Mouse (Mus musculus) E14TG2a.4 (cell line): ENCODE measurements around the gene Dnajb14.

Experiments
- H3K27me3 ChIP-seq: 2 replicates; pipeline ENCODE4 v1.6.1; 2014; ENCODE audit warnings: low read length, control low read depth; ENCODE audit not compliant: insufficient read depth
- H3K36me3 ChIP-seq: 2 replicates; pipeline ENCODE4 v1.6.1; 2014; ENCODE audit warnings: low read length, control low read depth; ENCODE audit not compliant: insufficient read depth
- H3K4me1 ChIP-seq: replicated peaks from 2 replicates; pipeline ENCODE4 v1.6.1; 2014; ENCODE audit warnings: low read depth, low read length, control low read depth
- H3K4me3 ChIP-seq: replicated peaks from 2 replicates; pipeline ENCODE4 v1.5.1; 2014; ENCODE audit warnings: mild to moderate bottlenecking, low read length
- H3K9me3 ChIP-seq: 2 replicates; pipeline ENCODE4 v1.6.1; 2014; ENCODE audit warnings: low read length, control low read depth
- CTCF ChIP-seq: conservative IDR thresholded peaks from 2 replicates; pipeline ENCODE4 v1.5.1; 2014; ENCODE audit warnings: low read length
- NANOG ChIP-seq: IDR thresholded peaks from 2 replicates; pipeline ENCODE4 v1.6.1; 2014; ENCODE audit warnings: borderline replicate concordance, low read length, mixed read lengths
- POU5F1 ChIP-seq: IDR thresholded peaks from 2 replicates; pipeline ENCODE4 v1.6.1; 2014; ENCODE audit warnings: low read length, borderline replicate concordance

The Dnajb14 gene

GRCm38 (mm10) chr3:137935570-137936525 lies 68.4 kb downstream of the Dnajb14 start:
- Histone ChIP-seq H3K4me3 (no peak overlapping the region), H3K4me1 (peaks cover 26% of the 10 kb centered on the region), H3K36me3 (peaks cover 60% of the 10 kb centered on the region), H3K27me3 (no peaks in the 10 kb centered on the region), H3K9me3 (no peaks in the 10 kb centered on the region)
- TF ChIP-seq POU5F1 (no peak), CTCF (no peak), NANOG (no peak)

- Histone ChIP-seq H3K27me3 (no peaks in the 10 kb centered on the region), H3K4me3 (no peak overlapping the region), H3K9me3 (no peaks in the 10 kb centered on the region), H3K36me3 (peaks cover 61% of the 10 kb centered on the region), H3K4me1 (peaks cover 22% of the 10 kb centered on the region)
- TF ChIP-seq NANOG (no peak), POU5F1 (no peak)
Observed at GRCm38 (mm10) chr3:137936541-137936940, 69.1 kb downstream of the Dnajb14 start.

- no peaks in the 10 kb centered on the region for H3K27me3 ChIP-seq
- peak overlapping the region; percentile 54 for H3K4me3 ChIP-seq
- TF ChIP-seq POU5F1: no peak
- H3K9me3 ChIP-seq: no peaks in the 10 kb centered on the region
- H3K4me1 ChIP-seq: peaks cover 26% of the 10 kb centered on the region
- peaks cover 47% of the 10 kb centered on the region for H3K36me3 ChIP-seq
Observed at GRCm38 (mm10) chr3:137938608-137939007, 71.1 kb downstream of the Dnajb14 start.

- Histone ChIP-seq H3K4me3 (no peak overlapping the region), H3K4me1 (peaks cover 35% of the 10 kb centered on the region), H3K36me3 (peaks cover 32% of the 10 kb centered on the region), H3K9me3 (no peaks in the 10 kb centered on the region), H3K27me3 (no peaks in the 10 kb centered on the region)
- TF ChIP-seq CTCF: no peak
- no peak for TF ChIP-seq POU5F1
Observed at GRCm38 (mm10) chr3:137940757-137941156, 73.3 kb downstream of the Dnajb14 start.

- peaks cover 37% of the 10 kb centered on the region for H3K36me3 ChIP-seq
- no peak overlapping the region for H3K4me3 ChIP-seq
- TF ChIP-seq NANOG (no peak), CTCF (no peak), POU5F1 (no peak)
- H3K27me3 ChIP-seq: no peaks in the 10 kb centered on the region
- H3K9me3 ChIP-seq: no peaks in the 10 kb centered on the region
- peaks cover 35% of the 10 kb centered on the region for H3K4me1 ChIP-seq
Observed at GRCm38 (mm10) chr3:137941555-137941954, 74.1 kb downstream of the Dnajb14 start.

- Histone ChIP-seq H3K4me1 (peaks cover 34% of the 10 kb centered on the region), H3K36me3 (peaks cover 37% of the 10 kb centered on the region), H3K9me3 (no peaks in the 10 kb centered on the region), H3K27me3 (no peaks in the 10 kb centered on the region), H3K4me3 (no peak overlapping the region)
- TF ChIP-seq CTCF: no peak
- no peak for TF ChIP-seq NANOG
- TF ChIP-seq POU5F1: no peak
Observed at GRCm38 (mm10) chr3:137942098-137942622, 74.7 kb downstream of the Dnajb14 start.

GRCm38 (mm10) chr3:137943737-137944154 lies 76.3 kb downstream of the Dnajb14 start:
- TF ChIP-seq POU5F1 (no peak), NANOG (no peak), CTCF (no peak)
- H3K9me3 ChIP-seq: no peaks in the 10 kb centered on the region

GRCm38 (mm10) chr3:137946827-137947226 lies 79.4 kb downstream of the Dnajb14 start:
- no peak overlapping the region for H3K4me3 ChIP-seq
- no peaks in the 10 kb centered on the region for H3K9me3 ChIP-seq
- peaks cover 55% of the 10 kb centered on the region for H3K4me1 ChIP-seq
- no peaks in the 10 kb centered on the region for H3K27me3 ChIP-seq
- no peak for TF ChIP-seq NANOG
- TF ChIP-seq CTCF: no peak
- no peak for TF ChIP-seq POU5F1
- H3K36me3 ChIP-seq: peaks cover 42% of the 10 kb centered on the region

More at GRCm38 (mm10) chr3:137943737-137944154, 76.3 kb downstream of the Dnajb14 start:
- Histone ChIP-seq H3K4me1 (peaks cover 34% of the 10 kb centered on the region), H3K4me3 (no peak overlapping the region), H3K36me3 (peaks cover 45% of the 10 kb centered on the region), H3K27me3 (no peaks in the 10 kb centered on the region)
